Mouse (Mus musculus): ENCODE measurements around the gene Osbpl3. TPM values are rescaled to one million over a fixed set of nuclear protein-coding genes. Genes with fewer than 3 reads are reported as not detected.

The Osbpl3 gene
- polyA plus RNA-seq, 1 experiment from 2014 or later = 16.7 TPM

GRCm38 (mm10) chr6:50382711-50383110, 73.3 kb downstream of the Osbpl3 start:
- Histone ChIP-seq H3K4me3 (ENCODE audit: low read depth, low read length) (no peak overlapping the region), H3K27me3 (ENCODE audit: control insufficient read depth, insufficient read depth, low read length) (no peaks in the 10 kb centered on the region), H3K4me1 (ENCODE audit: control insufficient read depth, insufficient read depth, low read length) (peaks cover 5% of the 10 kb centered on the region; the same call in 1 of the 2 replicates), H3K9ac (replicated peaks; ENCODE audit: low read depth, low read length) (no peak overlapping the region), H3K9me3 (ENCODE audit: control insufficient read depth, low read depth, low read length) (no peaks in the 10 kb centered on the region), H3K36me3 (ENCODE audit: control insufficient read depth, insufficient read depth, low read length) (no peaks in the 10 kb centered on the region), H3K27ac (ENCODE audit: low read length) (no peak overlapping the region), H3K4me2 (replicated peaks; ENCODE audit: low read depth, low read length) (no peak overlapping the region)
- no peak for ATAC-seq (ENCODE audit: insufficient number of reproducible peaks, insufficient read depth, low FRiP score, low read depth)
- WGBS = 81% methylated on average over 7 of the region's 7 CpGs

GRCm38 (mm10) chr6:50382196-50382595, 73.8 kb downstream of the Osbpl3 start:
- Histone ChIP-seq H3K36me3 (ENCODE audit: control insufficient read depth, insufficient read depth, low read length) (no peaks in the 10 kb centered on the region), H3K4me1 (ENCODE audit: control insufficient read depth, insufficient read depth, low read length) (peaks cover 5% of the 10 kb centered on the region; the same call in 1 of the 2 replicates), H3K9me3 (ENCODE audit: control insufficient read depth, low read depth, low read length) (no peaks in the 10 kb centered on the region), H3K9ac (replicated peaks; ENCODE audit: low read depth, low read length) (no peak overlapping the region), H3K4me2 (replicated peaks; ENCODE audit: low read depth, low read length) (peak overlapping the region; percentile 35; the same call in 1 of the 2 replicates), H3K4me3 (ENCODE audit: low read depth, low read length) (no peak overlapping the region), H3K27ac (ENCODE audit: low read length) (no peak overlapping the region), H3K27me3 (ENCODE audit: control insufficient read depth, insufficient read depth, low read length) (no peaks in the 10 kb centered on the region)
- 33% methylated on average over 8 of the region's 8 CpGs for WGBS
- ATAC-seq (ENCODE audit: insufficient number of reproducible peaks, insufficient read depth, low FRiP score, low read depth) = no peak

GRCm38 (mm10) chr6:50381504-50382091, 74.4 kb downstream of the Osbpl3 start:
- peak; percentile 76 for ATAC-seq (ENCODE audit: insufficient number of reproducible peaks, insufficient read depth, low FRiP score, low read depth)
- Histone ChIP-seq H3K27me3 (ENCODE audit: control insufficient read depth, insufficient read depth, low read length) (no peaks in the 10 kb centered on the region), H3K4me2 (replicated peaks; ENCODE audit: low read depth, low read length) (peak overlapping the region; percentile 35), H3K27ac (ENCODE audit: low read length) (peak overlapping the region; percentile 62; the same call in 1 of the 2 replicates), H3K9ac (replicated peaks; ENCODE audit: low read depth, low read length) (no peak overlapping the region), H3K9me3 (ENCODE audit: control insufficient read depth, low read depth, low read length) (no peaks in the 10 kb centered on the region), H3K4me3 (ENCODE audit: low read depth, low read length) (no peak overlapping the region), H3K36me3 (ENCODE audit: control insufficient read depth, insufficient read depth, low read length) (no peaks in the 10 kb centered on the region), H3K4me1 (ENCODE audit: control insufficient read depth, insufficient read depth, low read length) (peaks cover 5% of the 10 kb centered on the region; the same call in 1 of the 2 replicates)
- WGBS = 30% methylated on average over 11 of the region's 11 CpGs

- ATAC-seq (ENCODE audit: insufficient number of reproducible peaks, insufficient read depth, low FRiP score, low read depth) = no peak
- H3K36me3 ChIP-seq (ENCODE audit: control insufficient read depth, insufficient read depth, low read length) = no peaks in the 10 kb centered on the region
- WGBS = 90% methylated on average over 4 of the region's 4 CpGs
- no peaks in the 10 kb centered on the region for H3K9me3 ChIP-seq (ENCODE audit: control insufficient read depth, low read depth, low read length)
- H3K27ac ChIP-seq (ENCODE audit: low read length) = no peak overlapping the region
- no peaks in the 10 kb centered on the region for H3K27me3 ChIP-seq (ENCODE audit: control insufficient read depth, insufficient read depth, low read length)
- no peak overlapping the region for H3K9ac ChIP-seq (replicated peaks; ENCODE audit: low read depth, low read length)
- peaks cover 5% of the 10 kb centered on the region; the same call in 1 of the 2 replicates for H3K4me1 ChIP-seq (ENCODE audit: control insufficient read depth, insufficient read depth, low read length)
- no peak overlapping the region for H3K4me2 ChIP-seq (replicated peaks; ENCODE audit: low read depth, low read length)
- no peak overlapping the region for H3K4me3 ChIP-seq (ENCODE audit: low read depth, low read length)
Observed at GRCm38 (mm10) chr6:50379740-50380139, 76.3 kb downstream of the Osbpl3 start.

GRCm38 (mm10) chr6:50379136-50379535, 76.9 kb downstream of the Osbpl3 start:
- Histone ChIP-seq H3K36me3 (ENCODE audit: control insufficient read depth, insufficient read depth, low read length) (no peaks in the 10 kb centered on the region), H3K4me1 (ENCODE audit: control insufficient read depth, insufficient read depth, low read length) (peaks cover 5% of the 10 kb centered on the region; the same call in 1 of the 2 replicates), H3K27me3 (ENCODE audit: control insufficient read depth, insufficient read depth, low read length) (no peaks in the 10 kb centered on the region), H3K9ac (replicated peaks; ENCODE audit: low read depth, low read length) (no peak overlapping the region), H3K9me3 (ENCODE audit: control insufficient read depth, low read depth, low read length) (no peaks in the 10 kb centered on the region), H3K4me3 (ENCODE audit: low read depth, low read length) (no peak overlapping the region), H3K4me2 (replicated peaks; ENCODE audit: low read depth, low read length) (no peak overlapping the region), H3K27ac (ENCODE audit: low read length) (no peak overlapping the region)
- ATAC-seq (ENCODE audit: insufficient number of reproducible peaks, insufficient read depth, low FRiP score, low read depth) = no peak
- 64% methylated on average over 5 of the region's 5 CpGs for WGBS

GRCm38 (mm10) chr6:50377742-50378720, 78.0 kb downstream of the Osbpl3 start:
- no peaks in the 10 kb centered on the region for H3K9me3 ChIP-seq (ENCODE audit: control insufficient read depth, low read depth, low read length)
- peaks cover 5% of the 10 kb centered on the region; the same call in 1 of the 2 replicates for H3K4me1 ChIP-seq (ENCODE audit: control insufficient read depth, insufficient read depth, low read length)
- H3K36me3 ChIP-seq (ENCODE audit: control insufficient read depth, insufficient read depth, low read length) = no peaks in the 10 kb centered on the region
- no peak overlapping the region for H3K4me2 ChIP-seq (replicated peaks; ENCODE audit: low read depth, low read length)
- H3K4me3 ChIP-seq (ENCODE audit: low read depth, low read length) = no peak overlapping the region
- no peaks in the 10 kb centered on the region for H3K27me3 ChIP-seq (ENCODE audit: control insufficient read depth, insufficient read depth, low read length)
- peak; percentile 57 for ATAC-seq (ENCODE audit: insufficient number of reproducible peaks, insufficient read depth, low FRiP score, low read depth)
- WGBS = 59% methylated on average over 21 of the region's 21 CpGs
- peak overlapping the region; percentile 28; the same call in 1 of the 2 replicates for H3K27ac ChIP-seq (ENCODE audit: low read length)
- no peak overlapping the region for H3K9ac ChIP-seq (replicated peaks; ENCODE audit: low read depth, low read length)

GRCm38 (mm10) chr6:50376684-50377083, 79.3 kb downstream of the Osbpl3 start:
- 95% methylated on average over 1 of the region's 1 CpGs for WGBS
- Histone ChIP-seq H3K4me2 (replicated peaks; ENCODE audit: low read depth, low read length) (no peak overlapping the region), H3K9me3 (ENCODE audit: control insufficient read depth, low read depth, low read length) (no peaks in the 10 kb centered on the region), H3K36me3 (ENCODE audit: control insufficient read depth, insufficient read depth, low read length) (no peaks in the 10 kb centered on the region), H3K9ac (replicated peaks; ENCODE audit: low read depth, low read length) (no peak overlapping the region), H3K27me3 (ENCODE audit: control insufficient read depth, insufficient read depth, low read length) (no peaks in the 10 kb centered on the region), H3K27ac (ENCODE audit: low read length) (no peak overlapping the region), H3K4me3 (ENCODE audit: low read depth, low read length) (no peak overlapping the region), H3K4me1 (ENCODE audit: control insufficient read depth, insufficient read depth, low read length) (peaks cover 5% of the 10 kb centered on the region; the same call in 1 of the 2 replicates)
- ATAC-seq (ENCODE audit: insufficient number of reproducible peaks, insufficient read depth, low FRiP score, low read depth) = no peak

All from stomach, embryonic 14.5 days (tissue).